Mouse (Mus musculus) thymus, postnatal 25 days (tissue): ENCODE measurements around the gene Pwp2.
"Not testable (repeated sequence)": the region's sequence is repeated elsewhere in the genome, so short reads cannot be mapped to it uniquely, and the experiment has no call there.

Experiments
- DNase-seq: peaks from one replicate; pipeline ENCODE4 v3.0.0; 2022

Pwp2 gene

DNA sequence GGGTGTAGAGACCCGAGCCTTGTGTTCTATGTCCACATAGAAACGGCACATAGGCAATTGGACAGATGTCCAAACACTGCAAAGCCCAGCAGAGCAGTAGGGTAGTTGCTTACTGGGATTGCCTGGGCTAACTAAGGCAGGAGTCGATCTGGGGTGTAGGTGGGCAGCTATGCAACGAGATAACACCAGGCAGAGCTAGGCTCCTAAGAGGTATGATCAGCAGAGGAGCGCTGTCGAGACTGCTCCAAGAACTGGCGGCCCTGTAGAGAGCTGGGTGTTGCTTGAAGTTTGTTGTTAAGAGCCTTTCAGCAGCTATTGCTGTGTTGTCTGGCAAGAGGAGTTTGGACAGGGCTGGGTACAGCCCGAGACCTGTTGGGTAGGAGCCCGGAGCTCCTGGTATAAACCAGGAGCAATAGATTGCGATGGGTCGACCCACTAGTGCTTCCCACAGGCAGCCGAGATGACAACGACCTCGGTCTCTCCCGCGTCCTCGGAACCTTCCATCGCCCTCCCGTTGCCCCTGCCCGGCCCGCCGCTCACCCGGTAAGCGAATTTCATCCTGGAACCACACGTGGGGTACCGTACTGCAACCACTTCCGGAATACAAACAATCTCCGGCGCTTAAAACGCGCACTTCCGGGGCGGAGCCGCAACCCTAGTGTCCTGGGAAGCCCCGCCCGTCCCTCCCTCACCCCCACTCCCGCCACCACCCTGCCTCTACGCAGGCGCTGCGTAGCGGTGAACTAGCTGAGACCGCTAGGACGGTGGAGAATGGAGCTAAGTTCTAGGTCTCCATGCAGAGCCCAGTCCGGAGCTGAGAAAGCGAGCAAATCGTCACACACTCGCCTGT lies at the start of gene Pwp2:
Pwp2 (minus strand) TSS at position 619 of the 850 bp plus-strand sequence.
- peak; percentile 88 for DNase-seq

DNA sequence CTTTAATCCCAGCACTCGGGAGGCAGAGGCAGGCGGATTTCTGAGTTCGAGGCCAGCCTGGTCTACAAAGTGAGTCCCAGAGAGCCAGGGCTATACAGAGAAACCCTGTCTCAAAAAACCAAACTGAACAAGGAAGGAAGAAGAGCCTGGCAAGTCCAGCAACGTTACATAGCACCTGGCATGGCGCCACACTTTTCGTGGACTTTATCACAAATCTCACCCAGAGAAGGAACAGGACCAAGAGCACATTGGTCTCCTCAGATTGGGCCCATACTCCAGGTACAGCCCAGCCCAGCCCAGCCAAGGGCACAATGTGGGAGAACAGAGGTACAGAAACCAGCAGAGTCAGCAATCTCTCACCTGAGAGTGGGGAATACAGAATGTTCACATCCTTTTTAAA lies 48.8 kb upstream of the Pwp2 start:
- no peak for DNase-seq

DNA sequence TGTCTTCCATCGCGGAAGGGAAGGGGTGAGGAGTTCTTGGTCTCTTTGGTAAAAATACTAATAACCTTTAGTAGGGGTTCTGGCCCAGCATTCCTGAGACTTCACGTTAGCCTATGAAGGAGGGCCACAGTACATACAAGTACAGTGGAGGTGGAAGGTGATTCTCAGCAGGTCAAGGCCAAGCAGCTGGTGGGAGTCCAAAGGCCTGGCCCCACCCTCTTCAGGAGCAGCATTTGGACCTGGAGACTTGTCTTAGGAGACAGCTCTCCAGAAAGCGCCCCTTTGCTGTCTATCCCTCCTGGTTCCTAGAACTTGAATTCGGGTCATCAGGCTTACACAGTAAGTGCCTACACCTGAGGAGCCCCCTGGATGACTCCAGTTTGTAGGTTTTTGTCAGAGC lies 48.2 kb upstream of the Pwp2 start:
- DNase-seq, result no peak

DNA sequence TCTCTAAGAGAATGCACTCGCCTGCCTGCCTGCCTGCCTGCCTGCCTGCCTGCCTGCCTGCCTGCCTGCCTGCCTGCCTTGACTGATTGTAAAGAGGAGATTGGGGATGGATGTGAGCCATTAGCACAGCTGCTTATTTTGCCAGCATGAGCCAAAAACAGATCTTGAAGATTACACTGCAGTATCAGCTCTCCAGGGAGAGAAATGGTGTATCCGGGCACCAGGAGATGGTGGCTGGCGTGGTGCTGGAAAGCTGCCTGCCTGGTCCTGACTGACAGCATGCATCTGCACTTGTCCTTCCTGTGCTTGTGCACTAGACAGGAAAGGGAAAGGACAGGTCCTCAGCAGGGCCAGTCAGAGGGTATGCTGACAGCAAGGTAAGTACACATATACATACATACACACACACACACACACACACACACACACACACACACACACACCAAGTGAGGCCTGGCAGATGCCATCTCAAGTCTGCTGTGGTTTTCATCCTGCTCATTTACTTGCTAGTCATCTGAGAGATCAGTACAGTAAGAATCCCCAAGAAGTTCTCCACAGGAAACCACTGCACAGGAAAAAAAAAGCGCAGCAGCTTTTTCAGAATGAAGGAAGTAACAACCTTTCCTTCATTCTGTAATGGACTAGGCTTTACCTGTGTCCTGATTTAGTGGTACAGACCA lies 47.5 kb upstream of the Pwp2 start:
- no peak for DNase-seq

DNA sequence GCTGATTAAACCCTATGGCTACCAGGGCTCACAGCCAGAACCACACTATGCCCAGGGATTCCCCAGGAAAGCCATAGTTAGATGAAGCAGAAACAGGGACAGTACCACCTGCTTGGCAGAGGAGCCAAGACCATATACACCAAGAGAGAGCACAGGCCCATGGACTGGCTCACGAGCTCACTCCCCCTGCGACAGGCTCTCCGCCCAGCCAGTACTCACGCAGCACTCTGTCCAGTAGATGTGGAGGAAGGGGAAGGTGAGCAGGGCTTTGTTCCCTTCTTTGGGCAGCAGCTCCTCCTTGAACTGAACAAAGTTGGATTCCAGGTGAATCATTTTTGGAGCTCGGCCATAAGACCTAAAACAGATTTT lies 43.6 kb upstream of the Pwp2 start:
- DNase-seq, result no peak

GRCm38 (mm10) chr10:78227875-78228559 lies 43.1 kb upstream of the Pwp2 start:
- DNase-seq, result no peak

GRCm38 (mm10) chr10:78224136-78224535 lies 39.2 kb upstream of the Pwp2 start:
- DNase-seq, result no peak

DNA sequence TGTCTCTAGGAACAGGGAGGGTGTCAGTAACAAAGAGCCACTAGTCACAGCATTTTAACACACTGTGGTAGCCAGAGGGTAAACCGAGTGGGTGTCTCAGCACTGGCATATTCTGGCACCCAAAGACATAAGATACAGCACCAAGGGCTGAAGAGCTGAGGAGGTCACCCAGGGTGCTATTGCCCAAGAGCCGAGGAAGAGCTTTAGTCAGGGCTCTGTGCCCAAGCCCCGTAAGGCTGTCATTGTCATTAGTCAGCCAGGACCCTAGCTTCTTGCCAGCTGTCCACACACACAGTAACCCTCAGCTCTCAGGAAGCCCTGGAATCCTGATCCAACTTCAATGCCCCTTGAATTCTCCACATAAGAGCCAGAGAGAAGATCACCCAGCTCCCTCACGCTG lies 38.0 kb upstream of the Pwp2 start:
- no peak for DNase-seq

DNA sequence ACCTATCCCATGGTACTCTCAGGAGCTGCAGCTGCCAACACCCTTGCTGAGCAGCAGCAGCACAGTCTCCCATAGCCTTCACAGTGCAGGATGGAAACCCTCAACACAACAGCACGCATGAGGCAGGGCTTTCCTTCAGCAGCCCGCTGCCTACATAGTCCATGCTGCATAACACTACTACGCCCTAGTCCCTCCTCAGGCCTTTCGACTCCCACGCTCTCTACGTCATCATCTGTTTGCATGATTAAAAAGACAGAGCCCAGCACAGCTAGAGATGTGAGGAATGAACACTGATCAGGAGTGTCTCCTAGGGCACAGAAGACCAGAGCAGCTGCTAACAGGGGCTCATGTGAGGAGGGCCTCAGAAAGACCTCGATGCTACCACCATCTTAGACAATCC lies 36.4 kb upstream of the Pwp2 start:
- DNase-seq, result no peak

GRCm38 (mm10) chr10:78219528-78219927 lies 34.6 kb upstream of the Pwp2 start:
- DNase-seq, result no peak

- DNase-seq, result no peak
Measured at GRCm38 (mm10) chr10:78218576-78218975, 33.6 kb upstream of the Pwp2 start.

GRCm38 (mm10) chr10:78216376-78217083 lies 31.6 kb upstream of the Pwp2 start:
- no peak for DNase-seq

DNA sequence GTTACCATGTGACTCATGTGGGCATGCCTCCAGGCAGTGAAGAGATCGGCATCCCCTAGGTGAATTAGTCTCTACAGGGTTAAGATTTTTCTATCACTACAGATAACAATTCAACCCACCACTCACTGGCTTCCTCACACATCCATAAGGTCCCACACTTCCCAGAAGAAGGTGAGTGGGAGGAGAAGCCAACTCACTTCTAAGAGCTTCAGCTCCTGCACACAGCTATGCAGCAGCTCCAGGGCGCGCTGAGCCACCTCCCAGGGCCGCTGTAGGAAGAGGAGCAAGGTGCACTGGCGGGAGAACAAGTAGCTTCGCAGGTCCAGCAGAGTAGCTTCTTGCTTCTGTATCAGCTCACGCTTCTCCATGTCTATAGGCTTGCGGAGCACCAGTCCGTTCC lies 29.4 kb upstream of the Pwp2 start:
- no peak for DNase-seq

DNA sequence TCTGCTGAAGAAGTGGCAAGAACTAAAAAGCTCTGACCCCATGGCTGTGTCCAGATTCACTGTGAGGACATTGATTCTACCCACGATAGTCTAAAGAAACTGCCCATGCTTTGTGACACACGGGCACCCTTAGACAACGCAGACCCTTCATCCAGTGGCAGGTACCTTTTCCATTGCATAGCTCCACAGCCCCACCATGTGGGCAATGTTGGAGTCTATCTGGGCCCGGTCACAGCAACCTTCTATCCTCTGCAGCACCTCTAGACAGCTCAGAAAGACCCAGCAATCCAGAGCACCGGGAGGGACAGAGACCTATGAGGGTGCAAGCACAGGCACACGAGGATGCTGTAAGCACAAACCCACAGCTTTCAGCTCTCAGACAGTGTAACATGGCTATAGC lies 26.4 kb upstream of the Pwp2 start:
- peak; percentile 44 for DNase-seq

GRCm38 (mm10) chr10:78201182-78201581 lies 16.2 kb upstream of the Pwp2 start:
- no peak for DNase-seq

DNA sequence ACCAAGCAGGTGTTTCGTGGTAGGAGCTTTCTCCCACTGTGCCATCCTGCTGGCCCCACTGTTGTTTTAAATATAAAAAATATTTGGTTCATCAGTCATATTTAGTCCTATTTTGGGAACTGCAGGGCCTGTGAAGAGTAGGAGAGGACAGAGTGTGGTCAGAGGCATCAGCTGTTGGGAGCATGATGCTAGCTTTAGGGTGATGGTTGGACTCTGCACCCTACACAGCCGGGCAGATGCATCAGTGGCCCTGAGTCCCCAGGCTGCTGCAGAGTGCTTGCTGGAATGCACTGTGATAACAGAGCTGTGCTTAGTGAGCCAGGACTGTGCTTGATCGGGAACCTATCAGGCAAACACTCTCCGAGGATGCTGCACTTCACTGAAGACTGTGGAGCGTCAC lies 8.0 kb upstream of the Pwp2 start:
- no peak for DNase-seq

DNA sequence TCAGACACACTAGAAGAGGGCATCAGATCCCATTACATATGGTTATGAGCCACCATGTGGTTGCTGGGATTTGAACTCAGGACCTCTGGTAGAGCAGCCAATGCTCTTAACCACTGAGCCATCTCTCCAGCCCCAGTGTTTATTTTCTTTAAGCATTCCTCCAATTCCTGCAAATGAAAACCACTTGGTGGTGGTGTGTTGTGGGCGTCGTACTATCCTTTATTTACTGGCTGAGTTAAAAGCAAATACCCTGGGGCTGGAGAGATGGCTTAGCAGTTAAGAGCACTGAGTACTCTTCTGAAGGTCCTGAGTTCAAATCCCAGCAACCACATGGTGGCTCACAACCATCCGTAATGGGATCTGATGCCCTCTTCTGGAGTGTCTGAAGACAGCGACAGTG lies 1.1 kb upstream of the Pwp2 start:
- DNase-seq, result not testable (repeated sequence)

DNA sequence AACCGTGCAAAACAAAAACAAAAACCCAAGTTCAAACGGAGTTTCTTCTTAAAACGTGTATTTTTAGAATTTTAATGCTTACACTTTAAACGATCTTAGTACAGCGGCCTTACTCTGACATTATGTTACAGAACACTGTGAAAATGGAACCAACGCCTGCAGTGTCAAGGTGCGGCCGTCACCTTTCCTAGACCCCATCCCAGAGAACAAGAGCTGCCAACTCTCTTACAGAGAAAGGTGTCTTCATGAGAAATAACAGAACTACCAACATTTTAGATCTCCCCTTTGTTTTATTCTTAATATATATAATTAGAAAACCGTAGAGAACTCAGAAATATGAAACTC lies 404 bp upstream of the Pwp2 start:
- DNase-seq, result no peak

GRCm38 (mm10) chr10:78183577-78183976 lies 1.4 kb downstream of the Pwp2 start:
- no peak for DNase-seq

DNA sequence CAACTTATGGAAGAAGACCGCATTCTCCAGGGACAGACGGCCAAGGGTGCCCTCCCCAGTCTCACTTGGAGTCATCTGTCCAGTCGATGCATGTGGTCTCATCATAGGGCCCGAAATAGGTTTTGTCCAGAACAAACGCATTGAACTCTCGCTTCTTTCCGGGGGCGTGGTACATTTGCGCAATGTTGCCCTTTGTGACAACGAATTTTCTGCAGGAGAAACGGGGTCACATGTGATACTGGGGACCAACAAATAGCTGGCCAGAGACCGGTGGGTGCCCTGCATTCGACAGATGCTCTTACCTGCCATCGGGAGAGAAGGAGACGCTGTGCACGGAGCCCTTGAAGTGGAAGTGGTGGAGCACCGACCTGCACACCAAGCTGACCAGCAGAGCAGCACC lies 2.6 kb downstream of the Pwp2 start:
- DNase-seq, result no peak

DNA sequence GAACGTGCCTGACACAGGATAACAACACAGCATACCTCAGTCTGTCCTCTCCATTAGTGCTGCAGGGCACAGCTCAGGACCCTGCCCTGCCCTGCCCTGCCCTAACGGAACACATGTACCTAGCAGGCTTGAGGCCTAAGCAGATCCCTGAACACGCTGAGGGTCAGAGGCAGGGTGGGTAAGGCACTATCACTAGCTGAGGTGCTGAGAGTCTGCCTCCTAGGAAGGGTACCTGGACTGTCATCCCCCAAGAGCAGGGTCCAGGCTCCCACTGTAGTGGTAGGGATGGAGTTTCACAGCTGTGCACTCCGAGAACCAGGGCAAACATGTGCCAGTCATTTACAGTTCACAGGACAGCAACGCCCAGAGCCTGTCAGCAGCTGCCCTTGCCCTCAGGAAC lies 10.5 kb downstream of the Pwp2 start:
- no peak for DNase-seq

- DNase-seq, result no peak
Measured at GRCm38 (mm10) chr10:78171581-78171980, 13.4 kb downstream of the Pwp2 start.

- DNase-seq, result no peak
Measured at GRCm38 (mm10) chr10:78171057-78171456, 13.9 kb downstream of the Pwp2 start.
